Mouse (Mus musculus) CD4-positive, CD25-positive, alpha-beta regulatory T cell, adult 9 weeks (primary cell): ENCODE measurements around the gene Ctrb1. TPM values are rescaled to one million over a fixed set of nuclear protein-coding genes. Genes with fewer than 3 reads are reported as not detected.

Experiments used
- polyA plus RNA-seq: library from polyadenylated mRNA; unstranded; fragments of 100-300 nt; shearing (Covaris generic); gene quantifications from one replicate; pipeline ENCODE4 v1.2.1, GENCODE M21; 2017

The Ctrb1 gene
- polyA plus RNA-seq = not detected

GRCm38 (mm10) chr8:111690960-111691445, at the start of gene Ctrb1:
Ctrb1 (minus strand) TSS chr8:111691010.

DNA sequence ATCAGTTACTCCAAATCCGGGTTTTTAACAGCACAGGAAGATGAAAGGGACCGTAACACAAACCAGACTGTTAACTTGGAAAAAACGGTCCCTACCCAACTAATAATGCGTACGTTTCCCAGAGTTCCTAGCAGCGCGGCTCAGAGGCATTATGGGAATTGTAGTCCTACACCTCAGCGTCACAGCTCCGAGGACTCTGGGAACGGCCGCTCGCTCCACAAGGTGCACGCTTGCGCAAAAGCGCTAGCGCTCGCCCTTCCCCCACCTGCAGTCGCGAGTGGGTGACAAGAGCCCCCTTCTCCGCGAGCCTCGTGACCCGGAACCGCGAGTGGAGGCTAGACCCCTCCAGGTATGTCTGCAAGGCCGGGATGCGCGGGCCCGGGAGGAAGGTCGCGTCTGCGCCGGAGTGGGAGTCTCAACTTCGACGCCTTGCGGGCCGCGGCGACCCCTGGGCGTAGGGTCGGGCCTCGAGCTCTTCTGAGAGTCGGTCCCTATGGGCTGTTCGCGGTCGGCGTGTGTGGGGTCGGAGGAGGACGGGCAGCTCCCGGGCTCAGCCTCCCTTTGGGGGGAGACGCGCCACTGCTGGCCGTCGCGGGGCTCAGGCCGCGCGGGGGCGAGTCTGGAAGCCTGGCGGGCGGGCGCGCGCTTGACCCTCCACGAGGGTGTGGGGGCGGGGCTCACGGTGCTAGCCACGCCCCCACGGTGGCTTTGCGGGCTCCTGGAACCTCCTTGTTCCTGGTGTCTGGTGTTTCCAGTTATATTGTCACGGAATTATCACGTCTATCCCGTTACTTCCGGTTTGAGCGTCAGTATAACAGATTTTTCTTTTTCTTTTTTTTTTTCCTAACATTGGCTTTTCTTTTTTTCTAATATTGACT, 47.3 kb downstream of the Ctrb1 start, which contains the start of gene Zfp1:
Gene Zfp1, plus strand, starts transcription at position 138 of the 878 bp plus-strand sequence.

Other genes starting within 250 kb of the Ctrb1 start
- 7.6 TPM for gene Wdr59, start 168.9 kb downstream of the Ctrb1 start, polyA plus RNA-seq
- gene Znrf1, start 154.9 kb downstream of the Ctrb1 start, polyA plus RNA-seq = 21.8 TPM
- gene Ldhd, start 60.6 kb downstream of the Ctrb1 start, polyA plus RNA-seq = 2.6 TPM
- gene Zfp1, start 47.6 kb downstream of the Ctrb1 start, polyA plus RNA-seq = 53.0 TPM
- 0.36 TPM for gene Bcar1, start 52.8 kb upstream of the Ctrb1 start, polyA plus RNA-seq
- gene Cfdp1, start 163.3 kb upstream of the Ctrb1 start, polyA plus RNA-seq = 98.7 TPM
- 1.2 TPM for gene Tmem170, start 185.7 kb upstream of the Ctrb1 start, polyA plus RNA-seq
- not detected for gene Chst5, start 219.4 kb upstream of the Ctrb1 start, polyA plus RNA-seq
- 2.3 TPM for gene Tmem231, start 242.9 kb upstream of the Ctrb1 start, polyA plus RNA-seq
- gene Gabarapl2, start 249.7 kb upstream of the Ctrb1 start, polyA plus RNA-seq = 334 TPM